Mouse (Mus musculus) testis, postnatal 10 days (tissue): Measurements from ENCODE around the gene Obp1b.
"Not testable (repeated sequence)": the region's sequence is repeated elsewhere in the genome, so short reads cannot be mapped to it uniquely, and the experiment has no call there.

Experiments used
- DNase-seq: peaks from one replicate; pipeline ENCODE4 v3.0.0; 2021; ENCODE audit warnings: low spot score

The Obp1b gene

DNA sequence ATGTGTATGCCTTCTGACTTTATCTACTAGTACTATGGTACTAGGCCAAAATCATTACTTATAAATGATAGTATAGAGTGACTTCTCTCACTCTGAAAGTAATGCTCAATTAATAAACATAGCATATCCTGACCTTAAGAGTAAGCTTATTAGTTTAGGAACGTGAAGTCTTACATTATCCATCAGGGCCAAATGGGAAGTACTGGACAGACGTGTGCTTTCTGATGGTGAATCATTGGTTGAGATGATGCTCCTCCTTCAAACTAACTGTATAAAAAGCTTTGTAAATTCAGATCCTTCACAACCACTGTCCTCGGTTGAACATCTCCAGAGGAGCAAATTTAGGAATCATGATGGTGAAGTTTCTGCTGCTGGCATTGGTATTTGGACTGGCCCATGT lies at the start of gene Obp1b:
Gene Obp1b, plus strand, starts transcription at position 301 of the 400 bp plus-strand sequence.
- DNase-seq = not testable (repeated sequence)

- DNase-seq = not testable (repeated sequence)
These were observed 15.6 kb downstream of the Obp1b start for GRCm38 (mm10) chrX:78202220-78202619.

GRCm38 (mm10) chrX:78202829-78203228 lies 16.3 kb downstream of the Obp1b start:
- DNase-seq = no peak
